Mouse (Mus musculus) stomach, embryonic 16.5 days (tissue): ENCODE results near the gene Cstf3. TPM values are rescaled to one million over a fixed set of nuclear protein-coding genes. Genes with fewer than 3 reads are reported as not detected.

ENCODE experiments used
- ATAC-seq: fragments of 200-750 bp; cut with Nextera tagmentation; 2 replicates; pipeline ENCODE4 v1.8.0; 2017; ENCODE audit warnings: moderate number of reproducible peaks, moderate TSS enrichment; ENCODE audit not compliant: insufficient read depth, low FRiP score
- H3K27ac ChIP-seq: fragments of 300-500 bp; sonication (generic); 2 replicates; pipeline ENCODE4 v1.5.1; 2014; ENCODE audit warnings: low read length
- H3K27me3 ChIP-seq: fragments of 300-500 bp; sonication (generic); 2 replicates; pipeline ENCODE4 v1.6.1; 2014; ENCODE audit warnings: low read length, control low read depth, mixed read lengths; ENCODE audit not compliant: control insufficient read depth, insufficient read depth
- H3K36me3 ChIP-seq: fragments of 300-500 bp; sonication (generic); 2 replicates; pipeline ENCODE4 v1.6.1; 2014; ENCODE audit warnings: low read length; ENCODE audit not compliant: control insufficient read depth, insufficient read depth
- H3K4me1 ChIP-seq: fragments of 300-500 bp; sonication (generic); 2 replicates; pipeline ENCODE4 v1.6.1; 2014; ENCODE audit warnings: low read length, control low read depth, mixed read lengths; ENCODE audit not compliant: control insufficient read depth, insufficient read depth
- H3K4me2 ChIP-seq: fragments of 300-500 bp; sonication (generic); 2 replicates; pipeline ENCODE4 v1.6.1; 2014; ENCODE audit warnings: low read depth, low read length, mixed read lengths
- H3K4me3 ChIP-seq: fragments of 300-500 bp; sonication (generic); replicated peaks from 2 replicates; pipeline ENCODE4 v1.5.1; 2014; ENCODE audit warnings: mild to moderate bottlenecking, low read length
- H3K9ac ChIP-seq: fragments of 300-500 bp; sonication (generic); 2 replicates; pipeline ENCODE4 v1.6.1; 2014; ENCODE audit warnings: low read length
- H3K9me3 ChIP-seq: fragments of 300-500 bp; sonication (generic); replicated peaks from 2 replicates; pipeline ENCODE4 v1.6.1; 2016; ENCODE audit warnings: low read length, control low read depth; ENCODE audit not compliant: control insufficient read depth
- WGBS: fragments of 180-500 bp; shearing (Covaris S2); extraction: QIAGEN DNeasy Blood & Tissue Kit; methylation state at CpG from one replicate; pipeline ENCODE4 v1.1.7; 2014; 5-methylcytosine and 5-hydroxymethylcytosine counted together
- polyA plus RNA-seq: library from polyadenylated mRNA; unstranded; fragments of >200 nt; fragmentation: Nextera tagmentation; extraction: Ambion mirVana; gene quantifications from 2 replicates; pipeline ENCODE4 v1.2.1, GENCODE M21; 2015

Cstf3 gene
- polyA plus RNA-seq, 1 experiment from 2014 or later = 61.6 TPM

GRCm38 (mm10) chr2:104576216-104576615 is 14.1 kb upstream of the Cstf3 start:
- H3K4me3 ChIP-seq = no peak overlapping the region
- H3K4me1 ChIP-seq = no peaks in the 10 kb centered on the region
- H3K9ac ChIP-seq = no peak overlapping the region
- no peaks in the 10 kb centered on the region for H3K36me3 ChIP-seq
- no peaks in the 10 kb centered on the region; the same call in 1 of the 2 replicates for H3K27me3 ChIP-seq
- no peak overlapping the region for H3K4me2 ChIP-seq
- ATAC-seq = no peak
- no peak overlapping the region for H3K27ac ChIP-seq
- no peaks in the 10 kb centered on the region for H3K9me3 ChIP-seq
- 81% methylated on average over 5 of the region's 5 CpGs for WGBS

GRCm38 (mm10) chr2:104578021-104578420 is 12.3 kb upstream of the Cstf3 start:
- Histone ChIP-seq H3K27me3 (no peaks in the 10 kb centered on the region), H3K9ac (no peak overlapping the region), H3K4me1 (no peaks in the 10 kb centered on the region), H3K4me3 (no peak overlapping the region), H3K36me3 (no peaks in the 10 kb centered on the region), H3K4me2 (no peak overlapping the region), H3K9me3 (no peaks in the 10 kb centered on the region), H3K27ac (no peak overlapping the region)
- ATAC-seq = peak; percentile 23; the same call in 1 of the 2 replicates
- WGBS = 58% methylated on average over 5 of the region's 5 CpGs

GRCm38 (mm10) chr2:104578836-104579604 is 11.3 kb upstream of the Cstf3 start:
- no peaks in the 10 kb centered on the region for H3K27me3 ChIP-seq
- H3K36me3 ChIP-seq = no peaks in the 10 kb centered on the region
- whole genome bisulfite sequencing = 68% methylated on average over 5 of the region's 5 CpGs
- H3K4me2 ChIP-seq = no peak overlapping the region
- H3K4me1 ChIP-seq = no peaks in the 10 kb centered on the region
- no peaks in the 10 kb centered on the region for H3K9me3 ChIP-seq
- no peak overlapping the region for H3K4me3 ChIP-seq
- no peak overlapping the region for H3K27ac ChIP-seq
- ATAC-seq = 0 out of 2 replicates have a peak, but pooled peaks have one; percentile 24
- no peak overlapping the region for H3K9ac ChIP-seq

- peak; percentile 18; the same call in 1 of the 2 replicates for ATAC-seq
- Histone ChIP-seq H3K4me1 (no peaks in the 10 kb centered on the region), H3K9ac (no peak overlapping the region), H3K9me3 (no peaks in the 10 kb centered on the region), H3K4me2 (no peak overlapping the region), H3K27me3 (no peaks in the 10 kb centered on the region), H3K4me3 (no peak overlapping the region), H3K27ac (no peak overlapping the region), H3K36me3 (no peaks in the 10 kb centered on the region)
- 77% methylated on average over 7 of the region's 7 CpGs for WGBS
These were observed 10.4 kb upstream of the Cstf3 start for GRCm38 (mm10) chr2:104579784-104580446.

- no peak overlapping the region for H3K4me3 ChIP-seq
- WGBS = 55% methylated on average over 9 of the region's 9 CpGs
- H3K9me3 ChIP-seq = no peaks in the 10 kb centered on the region
- no peaks in the 10 kb centered on the region for H3K36me3 ChIP-seq
- H3K27me3 ChIP-seq = no peaks in the 10 kb centered on the region
- no peak overlapping the region for H3K27ac ChIP-seq
- H3K4me2 ChIP-seq = no peak overlapping the region
- no peak for ATAC-seq
- H3K4me1 ChIP-seq = no peaks in the 10 kb centered on the region
- no peak overlapping the region for H3K9ac ChIP-seq
These were observed 8.9 kb upstream of the Cstf3 start for GRCm38 (mm10) chr2:104581281-104581879.

- Histone ChIP-seq H3K4me1 (no peaks in the 10 kb centered on the region), H3K9me3 (no peaks in the 10 kb centered on the region), H3K9ac (no peak overlapping the region), H3K27me3 (no peaks in the 10 kb centered on the region), H3K36me3 (no peaks in the 10 kb centered on the region), H3K4me2 (no peak overlapping the region), H3K4me3 (no peak overlapping the region), H3K27ac (no peak overlapping the region)
- no peak for ATAC-seq
- WGBS = 45% methylated on average over 6 of the region's 6 CpGs
These were observed 7.3 kb upstream of the Cstf3 start for GRCm38 (mm10) chr2:104583032-104583431.

- WGBS = 86% methylated on average over 7 of the region's 7 CpGs
These were observed 6.1 kb upstream of the Cstf3 start for GRCm38 (mm10) chr2:104584226-104584625.

GRCm38 (mm10) chr2:104585645-104586044 is 4.7 kb upstream of the Cstf3 start:
- Histone ChIP-seq H3K9ac (0 out of 2 replicates have a peak overlapping the region, but pooled peaks have one; percentile 16), H3K4me1 (peaks cover 7% of the 10 kb centered on the region; the same call in 1 of the 2 replicates), H3K27ac (no peak overlapping the region), H3K4me3 (no peak overlapping the region), H3K27me3 (no peaks in the 10 kb centered on the region), H3K4me2 (no peak overlapping the region), H3K36me3 (no peaks in the 10 kb centered on the region), H3K9me3 (no peaks in the 10 kb centered on the region)
- no peak for ATAC-seq
- 26% methylated on average over 2 of the region's 2 CpGs for WGBS

More at GRCm38 (mm10) chr2:104584226-104584625, 6.1 kb upstream of the Cstf3 start:
- no peak for ATAC-seq
- Histone ChIP-seq H3K4me2 (no peak overlapping the region), H3K9ac (no peak overlapping the region), H3K4me1 (peaks cover 2% of the 10 kb centered on the region; the same call in 1 of the 2 replicates), H3K36me3 (no peaks in the 10 kb centered on the region), H3K9me3 (no peaks in the 10 kb centered on the region), H3K27me3 (no peaks in the 10 kb centered on the region), H3K4me3 (no peak overlapping the region), H3K27ac (no peak overlapping the region)

GRCm38 (mm10) chr2:104588552-104588951 is 1.8 kb upstream of the Cstf3 start:
- ATAC-seq = no peak
- no peak overlapping the region for H3K4me3 ChIP-seq
- H3K27ac ChIP-seq = no peak overlapping the region
- H3K4me1 ChIP-seq = peaks cover 20% of the 10 kb centered on the region
- H3K9ac ChIP-seq = no peak overlapping the region
- no peaks in the 10 kb centered on the region for H3K9me3 ChIP-seq
- no peaks in the 10 kb centered on the region for H3K27me3 ChIP-seq
- H3K4me2 ChIP-seq = no peak overlapping the region
- WGBS = 90% methylated on average over 5 of the region's 5 CpGs
- H3K36me3 ChIP-seq = no peaks in the 10 kb centered on the region
